Mouse (Mus musculus): ENCODE measurements around the gene Tmem50a.

Gene Tmem50a

DNA sequence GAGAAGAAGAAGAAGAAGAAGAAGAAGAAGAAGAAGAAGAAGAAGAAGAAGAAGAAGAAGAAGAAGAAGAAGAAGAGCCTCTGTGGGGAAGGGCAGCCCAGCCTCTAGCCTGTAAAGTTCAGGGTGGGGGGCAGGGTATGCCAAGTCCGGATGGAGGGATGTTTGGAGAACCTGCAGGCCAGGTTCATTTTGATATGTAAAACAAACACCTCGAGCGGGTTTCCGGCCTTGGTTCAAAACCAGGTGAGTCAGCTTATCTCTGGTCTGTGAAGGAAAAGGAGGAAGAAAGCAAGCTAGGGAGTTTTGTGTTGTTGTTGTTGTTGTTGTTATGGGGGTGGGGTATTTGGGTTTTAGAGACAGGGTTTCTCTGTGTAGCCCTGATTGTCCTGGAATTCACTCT lies 43.3 kb downstream of the Tmem50a start:
- no peak for DNase-seq

DNA sequence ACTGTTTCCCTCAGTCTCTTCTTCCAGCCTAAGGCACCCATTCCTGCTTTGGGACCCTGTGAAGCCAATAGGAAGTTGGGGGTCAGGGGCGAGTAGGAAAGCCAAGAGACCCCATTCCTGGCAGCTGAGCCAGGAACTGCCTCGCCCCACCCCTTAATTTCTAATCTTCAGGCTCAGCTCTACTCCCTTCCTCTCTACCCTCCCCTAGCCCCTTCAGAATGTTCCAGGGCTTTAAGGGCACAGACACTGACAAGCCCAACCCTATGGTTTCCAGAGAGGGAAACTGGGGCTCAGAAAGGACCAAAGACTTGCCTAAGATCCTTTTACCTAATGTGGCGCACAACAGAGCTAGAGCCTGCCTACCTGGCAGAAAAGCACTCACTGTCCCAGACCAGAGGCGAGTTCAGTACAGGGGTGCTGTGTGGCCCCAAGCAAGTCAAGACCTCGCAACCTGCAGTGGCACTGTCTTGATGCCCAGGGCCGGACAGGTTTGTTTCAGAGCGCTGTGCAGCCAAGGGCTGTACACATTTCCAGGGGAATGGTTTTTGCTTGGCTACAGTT lies 44.9 kb downstream of the Tmem50a start:
- DNase-seq = no peak

- DNase-seq = no peak
Measured at GRCm38 (mm10) chr4:134869068-134869730, 45.6 kb downstream of the Tmem50a start.

DNA sequence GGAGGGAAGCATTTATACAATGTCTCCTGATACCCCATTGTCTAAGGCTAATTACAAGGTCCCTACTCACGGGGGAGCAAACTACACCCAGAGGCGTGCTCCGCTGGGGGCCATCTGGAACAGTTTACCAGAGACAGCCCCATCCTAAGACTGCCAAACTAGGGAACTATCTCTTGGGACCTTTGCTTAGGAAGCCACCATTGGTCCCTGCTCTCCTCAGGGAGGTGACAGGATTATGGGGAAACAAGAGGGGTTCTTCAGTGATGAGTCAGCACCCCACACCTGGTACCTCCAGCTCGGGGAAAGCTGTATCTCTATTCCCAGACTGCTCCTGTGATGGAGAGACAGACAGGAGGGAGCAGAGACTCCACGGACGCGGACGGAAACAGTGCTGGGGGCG lies 46.3 kb downstream of the Tmem50a start:
- DNase-seq = no peak

- DNase-seq = no peak
Measured at GRCm38 (mm10) chr4:134868065-134868464, 46.8 kb downstream of the Tmem50a start.

DNA sequence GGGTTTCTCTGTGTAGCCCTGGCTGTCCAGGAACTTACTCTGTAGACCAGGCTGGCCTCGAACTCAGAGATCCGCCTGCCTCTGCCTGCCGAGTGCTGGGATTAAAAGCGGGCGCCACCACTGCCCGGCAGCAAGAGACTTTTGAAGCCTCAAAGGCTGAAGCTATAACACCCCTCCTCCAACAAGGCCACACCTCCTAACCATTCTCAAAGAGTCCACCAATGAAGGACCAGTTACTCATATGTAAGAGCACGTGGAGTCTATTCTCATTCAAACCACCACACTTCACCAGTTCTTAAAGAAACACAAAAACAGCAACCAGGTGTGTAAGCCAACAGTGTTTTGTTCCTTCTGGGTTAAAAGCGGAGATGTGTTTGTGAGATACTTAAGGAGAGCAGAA lies 47.2 kb downstream of the Tmem50a start:
- DNase-seq = no peak

- DNase-seq = no peak
Measured at GRCm38 (mm10) chr4:134867213-134867612, 47.6 kb downstream of the Tmem50a start.

DNA sequence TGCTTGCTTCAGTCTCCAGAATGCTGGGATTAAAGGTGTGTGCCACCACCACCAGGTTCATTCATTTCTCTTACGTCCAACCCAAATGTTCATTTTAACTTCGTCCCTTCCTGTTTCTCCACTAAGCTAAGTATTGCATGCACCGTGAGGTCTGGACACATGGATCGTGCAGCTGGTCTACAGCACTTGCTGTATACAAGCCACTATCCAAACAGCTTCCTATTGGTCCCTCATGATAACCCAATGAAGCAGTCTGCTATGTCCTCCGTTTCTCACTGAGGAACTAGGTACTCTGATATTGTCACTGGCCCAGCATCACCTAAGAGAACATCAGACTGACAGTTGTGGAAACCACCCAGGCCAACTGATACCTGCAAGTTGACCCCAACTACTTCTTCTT lies 49.0 kb downstream of the Tmem50a start:
- no peak for DNase-seq

DNA sequence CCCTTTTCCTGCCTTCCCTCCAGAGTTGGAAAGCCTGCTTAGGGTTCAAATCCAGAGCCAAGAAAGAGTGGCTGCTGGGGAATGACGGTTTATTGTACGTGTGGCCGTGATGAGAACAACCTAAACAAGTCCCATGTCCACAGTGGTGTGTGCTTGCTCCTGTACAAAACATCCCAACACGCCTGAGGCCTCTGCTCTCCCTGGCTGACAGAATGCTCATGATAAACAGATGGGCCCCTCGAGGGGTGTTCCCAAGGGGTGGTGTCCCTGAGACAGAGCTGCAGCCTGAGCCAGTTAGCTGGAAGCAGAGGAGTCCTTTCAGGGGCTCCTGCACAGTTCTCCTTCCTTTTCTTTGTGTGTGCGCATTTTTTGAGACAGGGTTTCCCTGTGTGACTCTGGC lies 49.5 kb downstream of the Tmem50a start:
- no peak for DNase-seq

DNA sequence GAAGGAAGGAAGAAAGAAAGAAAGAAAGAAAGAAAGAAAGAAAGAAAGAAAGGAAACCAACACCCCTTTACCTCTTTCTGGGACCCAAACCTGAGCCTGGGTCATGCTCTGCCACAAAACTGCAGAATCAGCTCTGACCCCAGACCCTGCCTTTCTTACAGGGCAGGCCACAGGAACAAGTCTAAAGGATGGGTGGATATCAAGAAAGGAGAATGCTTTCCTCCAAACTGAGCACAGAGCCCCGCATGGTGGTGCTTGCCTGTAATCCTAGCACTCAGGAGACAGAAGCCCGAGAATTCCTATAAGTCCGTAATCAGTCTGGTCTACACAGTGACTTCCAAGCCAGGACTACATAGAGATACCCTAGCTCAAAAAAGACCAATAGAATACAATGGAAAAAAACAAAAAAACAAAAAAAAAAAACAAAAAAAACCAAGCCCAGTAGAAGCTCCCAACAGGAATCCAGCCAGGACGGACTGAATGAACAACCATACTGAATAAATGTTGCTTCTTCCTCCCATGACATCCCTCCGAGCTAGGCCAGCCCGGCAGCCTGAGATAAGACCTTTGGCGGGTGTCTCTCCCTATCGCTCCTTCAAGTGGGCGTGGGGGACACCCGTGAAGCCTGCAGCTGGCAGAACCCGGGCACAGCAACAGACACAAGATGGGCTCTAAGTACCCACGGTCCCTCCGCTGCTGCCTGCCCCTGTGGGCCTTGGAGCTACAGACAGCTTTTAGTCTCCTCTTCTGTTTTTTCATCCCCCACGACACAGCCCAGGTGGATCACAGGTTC lies 50.7 kb downstream of the Tmem50a start, which contains the start of gene Rhd:
Rhd (plus strand) TSS at position 600 of the 793 bp plus-strand sequence.
- DNase-seq = no peak

- no peak for DNase-seq
Measured at GRCm38 (mm10) chr4:134862996-134863395, 51.8 kb downstream of the Tmem50a start.

- DNase-seq = no peak
Measured at GRCm38 (mm10) chr4:134861884-134862283, 52.9 kb downstream of the Tmem50a start.

DNA sequence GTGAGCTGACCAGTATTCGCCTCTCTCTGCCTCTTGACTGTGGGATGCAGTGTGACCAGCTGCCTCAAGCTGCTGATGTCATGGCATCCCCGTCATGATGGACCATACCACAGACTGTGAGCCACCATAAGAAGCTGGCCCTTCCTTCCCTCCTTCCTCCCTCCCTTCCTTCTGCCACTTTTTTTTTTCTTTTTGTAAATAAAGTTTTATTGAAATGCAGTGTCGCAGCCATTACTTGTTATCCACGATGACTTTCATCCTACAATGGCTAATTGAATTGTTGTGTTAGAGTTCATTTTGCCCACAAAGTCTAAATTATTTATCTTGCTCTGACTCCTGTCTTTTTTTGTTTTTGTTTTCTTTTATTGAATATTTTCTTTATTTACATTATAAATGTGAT lies 56.3 kb downstream of the Tmem50a start:
- DNase-seq = no peak

DNA sequence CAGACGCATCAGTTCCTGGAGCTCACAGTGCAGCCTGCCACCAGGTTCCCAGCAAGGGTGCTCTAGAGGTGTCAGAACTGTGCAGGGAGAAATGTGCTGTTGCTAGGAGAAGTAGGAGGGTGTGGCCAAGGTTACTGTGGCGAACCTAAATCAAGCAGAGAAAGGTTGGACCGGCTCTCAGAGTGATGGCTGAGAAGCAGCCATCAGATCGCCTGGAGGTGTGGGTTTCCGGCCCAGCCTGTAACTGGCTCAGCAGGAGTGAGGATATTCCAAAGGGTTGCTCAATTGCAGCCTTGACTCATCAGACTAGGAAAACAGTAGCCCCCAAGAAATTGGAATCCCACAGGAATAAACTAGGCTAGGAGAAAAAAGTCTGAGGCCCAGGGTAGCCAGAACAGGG lies 58.3 kb downstream of the Tmem50a start:
- DNase-seq = no peak

GRCm38 (mm10) chr4:134856056-134856455 lies 58.8 kb downstream of the Tmem50a start:
- no peak for DNase-seq

DNA sequence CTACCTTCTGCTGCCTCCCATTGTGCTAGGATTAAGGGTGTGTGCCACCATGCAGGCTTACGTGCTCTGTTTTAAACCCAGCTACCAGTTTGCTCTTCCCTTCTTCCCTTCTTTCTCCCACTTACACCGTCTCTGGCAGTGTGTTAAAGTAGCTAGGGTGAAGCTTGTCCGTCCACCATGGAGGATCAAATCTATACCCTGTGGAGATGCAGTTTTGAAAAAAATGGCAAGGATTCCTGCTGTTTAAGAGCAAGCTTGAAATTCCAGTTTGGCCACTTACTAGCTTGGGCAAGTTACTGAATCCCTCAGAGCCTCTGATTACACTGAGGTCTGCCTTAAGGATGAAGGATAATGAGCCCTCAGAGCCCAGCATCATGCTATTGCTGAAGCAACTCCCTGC lies 59.5 kb downstream of the Tmem50a start:
- DNase-seq = no peak

- DNase-seq = peak; percentile 97 to 98
Measured at GRCm38 (mm10) chr4:134853637-134854485, 61.0 kb downstream of the Tmem50a start.

- DNase-seq = peak; percentile 100
Measured at GRCm38 (mm10) chr4:134853259-134853636, 61.6 kb downstream of the Tmem50a start, which contains the start of gene Maco1. Gene Maco1 (minus strand): TSS chr4:134853345.

DNA sequence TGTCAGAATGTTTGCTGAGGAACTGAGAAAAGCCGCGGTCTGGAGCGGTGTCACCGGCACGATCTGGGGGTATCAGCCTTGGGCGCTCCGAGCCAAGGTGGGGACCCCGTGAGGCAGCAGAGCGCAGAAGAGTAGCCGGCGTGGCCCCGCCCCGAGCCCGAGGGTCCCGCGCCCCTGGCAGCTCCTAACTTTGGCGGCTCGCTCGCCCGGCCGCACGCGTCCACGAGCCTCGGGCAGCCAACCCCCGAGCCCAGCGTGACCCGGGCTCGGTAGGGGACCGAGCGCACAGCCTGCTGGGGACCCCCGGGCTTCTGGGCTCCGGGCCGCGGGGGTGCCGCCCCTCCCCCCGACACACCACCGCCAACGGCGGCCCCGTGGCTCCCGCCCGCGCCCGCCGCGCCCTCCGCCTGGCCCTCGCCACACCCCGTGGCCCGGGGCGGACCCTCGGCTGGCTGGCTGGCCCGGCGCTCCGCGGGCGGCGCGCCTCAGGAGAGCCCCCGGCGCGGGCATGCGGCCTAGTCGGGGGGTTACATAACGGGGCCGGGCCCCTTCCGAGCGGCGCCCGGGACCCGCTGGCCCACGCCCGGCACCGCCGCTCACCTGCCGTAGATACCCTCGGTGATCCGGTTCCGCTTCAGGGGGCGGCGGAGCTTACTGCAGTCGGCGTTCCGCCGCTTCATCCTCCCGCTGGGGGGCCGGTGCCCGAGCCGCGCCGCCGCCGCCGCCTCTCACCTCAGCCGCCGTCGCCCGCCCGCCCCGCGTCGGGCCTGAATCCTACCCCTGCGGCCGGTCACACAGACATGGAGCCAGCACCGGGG lies 62.2 kb downstream of the Tmem50a start:
- DNase-seq = no peak

DNA sequence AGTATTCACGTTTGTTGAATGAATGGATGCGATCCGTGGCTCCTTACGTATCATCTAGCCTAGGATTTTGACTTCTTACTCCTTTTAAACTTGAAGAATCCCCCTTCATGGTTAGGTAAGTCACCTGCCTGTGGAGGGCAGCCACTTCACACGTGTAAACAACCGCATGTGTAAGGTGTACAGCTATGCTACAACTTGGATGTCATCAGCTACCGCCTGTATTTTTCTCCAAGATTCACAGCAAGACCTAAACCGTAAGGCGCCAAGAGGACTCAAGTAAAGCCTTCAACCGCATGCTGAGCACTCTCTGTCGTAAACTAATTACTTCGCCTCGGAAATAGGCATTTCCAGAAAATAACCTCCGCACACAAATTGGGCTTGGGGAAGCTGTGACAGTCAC lies 62.9 kb downstream of the Tmem50a start:
- peak; percentile 16 to 22 for DNase-seq

DNA sequence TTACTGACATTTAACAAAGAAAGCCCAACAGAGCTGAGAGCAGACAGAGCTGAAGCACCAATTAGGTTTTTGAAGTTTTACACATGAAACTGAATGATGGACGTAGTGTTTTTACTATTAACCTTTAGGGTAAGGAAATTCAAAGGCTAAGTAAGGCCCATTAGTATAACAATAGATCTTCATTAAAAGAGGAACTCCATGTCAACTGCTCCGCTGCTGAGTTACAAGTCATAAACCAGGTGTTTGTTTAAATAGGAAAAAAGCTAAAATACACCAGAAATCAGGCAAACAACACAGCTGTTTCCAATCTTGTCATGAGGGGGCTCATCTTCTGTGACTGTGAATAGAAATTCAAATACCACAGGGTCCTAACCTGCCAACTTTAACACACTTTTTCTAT lies 63.6 kb downstream of the Tmem50a start:
- DNase-seq = no peak

DNA sequence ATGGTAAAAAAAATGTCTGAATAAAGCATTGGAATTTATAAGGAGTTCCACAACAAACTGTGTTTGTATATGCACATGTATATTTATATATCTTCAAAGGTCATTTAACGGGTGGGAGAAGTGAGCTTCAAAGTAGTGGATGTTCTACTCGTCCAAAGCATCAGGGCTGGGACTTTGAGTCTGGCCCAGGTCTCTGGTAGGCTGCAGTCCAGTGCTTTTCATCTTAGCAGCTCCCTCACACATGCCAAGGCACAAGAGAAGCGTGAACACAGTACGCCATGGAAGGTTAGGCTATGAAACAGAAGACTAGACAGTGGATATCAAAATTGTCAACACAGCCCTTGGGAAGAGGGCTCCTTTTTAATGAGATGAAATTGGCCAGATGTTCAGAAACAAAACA lies 64.3 kb downstream of the Tmem50a start:
- DNase-seq = no peak
